Mouse (Mus musculus) stomach, embryonic 16.5 days (tissue): ENCODE data around the gene Obp2b. TPM values are rescaled to one million over a fixed set of nuclear protein-coding genes. Genes with fewer than 3 reads are reported as not detected.
"Not testable (repeated sequence)": the region's sequence is repeated elsewhere in the genome, so short reads cannot be mapped to it uniquely, and the experiment has no call there.

Experiments
- ATAC-seq: fragments of 200-750 bp; cut with Nextera tagmentation; 2 replicates; pipeline ENCODE4 v1.8.0; 2017; ENCODE audit warnings: moderate number of reproducible peaks, moderate TSS enrichment; ENCODE audit not compliant: insufficient read depth, low FRiP score
- H3K27ac ChIP-seq: fragments of 300-500 bp; sonication (generic); 2 replicates; pipeline ENCODE4 v1.5.1; 2014; ENCODE audit warnings: low read length
- H3K27me3 ChIP-seq: fragments of 300-500 bp; sonication (generic); 2 replicates; pipeline ENCODE4 v1.6.1; 2014; ENCODE audit warnings: low read length, control low read depth, mixed read lengths; ENCODE audit not compliant: control insufficient read depth, insufficient read depth
- H3K36me3 ChIP-seq: fragments of 300-500 bp; sonication (generic); 2 replicates; pipeline ENCODE4 v1.6.1; 2014; ENCODE audit warnings: low read length; ENCODE audit not compliant: control insufficient read depth, insufficient read depth
- H3K4me1 ChIP-seq: fragments of 300-500 bp; sonication (generic); 2 replicates; pipeline ENCODE4 v1.6.1; 2014; ENCODE audit warnings: low read length, control low read depth, mixed read lengths; ENCODE audit not compliant: control insufficient read depth, insufficient read depth
- H3K4me2 ChIP-seq: fragments of 300-500 bp; sonication (generic); 2 replicates; pipeline ENCODE4 v1.6.1; 2014; ENCODE audit warnings: low read depth, low read length, mixed read lengths
- H3K4me3 ChIP-seq: fragments of 300-500 bp; sonication (generic); replicated peaks from 2 replicates; pipeline ENCODE4 v1.5.1; 2014; ENCODE audit warnings: mild to moderate bottlenecking, low read length
- H3K9ac ChIP-seq: fragments of 300-500 bp; sonication (generic); 2 replicates; pipeline ENCODE4 v1.6.1; 2014; ENCODE audit warnings: low read length
- H3K9me3 ChIP-seq: fragments of 300-500 bp; sonication (generic); replicated peaks from 2 replicates; pipeline ENCODE4 v1.6.1; 2016; ENCODE audit warnings: low read length, control low read depth; ENCODE audit not compliant: control insufficient read depth
- WGBS: fragments of 180-500 bp; shearing (Covaris S2); extraction: QIAGEN DNeasy Blood & Tissue Kit; methylation state at CpG from one replicate; pipeline ENCODE4 v1.1.7; 2014; 5-methylcytosine and 5-hydroxymethylcytosine counted together
- polyA plus RNA-seq: library from polyadenylated mRNA; unstranded; fragments of >200 nt; fragmentation: Nextera tagmentation; extraction: Ambion mirVana; gene quantifications from 2 replicates; pipeline ENCODE4 v1.2.1, GENCODE M21; 2015

The Obp2b gene
- not detected in 2 replicates for polyA plus RNA-seq

GRCm38 (mm10) chr2:25736709-25737108, at the start of gene Obp2b:
Obp2b (plus strand) TSS chr2:25737009.
- H3K36me3 ChIP-seq, H3K4me3 ChIP-seq, H3K9ac ChIP-seq, H3K27me3 ChIP-seq, H3K4me1 ChIP-seq, H3K4me2 ChIP-seq, ATAC-seq, H3K9me3 ChIP-seq, H3K27ac ChIP-seq: not testable (repeated sequence)
- 63% methylated on average over 3 of the region's 3 CpGs for WGBS

GRCm38 (mm10) chr2:25694605-25695004, 42.2 kb upstream of the Obp2b start:
- no peak overlapping the region for H3K4me3 ChIP-seq
- ATAC-seq, result peak; percentile 53; the same call in 1 of the 2 replicates
- no peak overlapping the region for H3K9ac ChIP-seq
- H3K36me3 ChIP-seq, result no peaks in the 10 kb centered on the region
- H3K27me3 ChIP-seq, result no peaks in the 10 kb centered on the region
- no peaks in the 10 kb centered on the region for H3K4me1 ChIP-seq
- no peak overlapping the region for H3K27ac ChIP-seq
- no peaks in the 10 kb centered on the region for H3K9me3 ChIP-seq
- no peak overlapping the region for H3K4me2 ChIP-seq

GRCm38 (mm10) chr2:25696951-25697350, 39.9 kb upstream of the Obp2b start:
- no peak for ATAC-seq
- no peak overlapping the region for H3K27ac ChIP-seq
- 60% methylated on average over 4 of the region's 4 CpGs for WGBS
- H3K4me3 ChIP-seq, result no peak overlapping the region
- H3K36me3 ChIP-seq, result no peaks in the 10 kb centered on the region
- no peak overlapping the region for H3K9ac ChIP-seq
- H3K9me3 ChIP-seq, result no peaks in the 10 kb centered on the region
- H3K4me2 ChIP-seq, result no peak overlapping the region
- H3K4me1 ChIP-seq, result no peaks in the 10 kb centered on the region
- no peaks in the 10 kb centered on the region for H3K27me3 ChIP-seq

GRCm38 (mm10) chr2:25698696-25699095, 38.1 kb upstream of the Obp2b start:
- no peak for ATAC-seq
- H3K36me3 ChIP-seq, result no peaks in the 10 kb centered on the region
- 86% methylated on average over 2 of the region's 2 CpGs for WGBS
- no peaks in the 10 kb centered on the region for H3K9me3 ChIP-seq
- no peaks in the 10 kb centered on the region for H3K27me3 ChIP-seq
- H3K9ac ChIP-seq, result no peak overlapping the region
- no peaks in the 10 kb centered on the region for H3K4me1 ChIP-seq
- H3K4me3 ChIP-seq, result no peak overlapping the region
- H3K27ac ChIP-seq, result no peak overlapping the region
- no peak overlapping the region for H3K4me2 ChIP-seq

GRCm38 (mm10) chr2:25699743-25700142, 37.1 kb upstream of the Obp2b start, which contains the start of gene Obp2a:
Obp2a (plus strand) TSS chr2:25700043.
- H3K4me3 ChIP-seq, H3K9me3 ChIP-seq, H3K9ac ChIP-seq, H3K4me2 ChIP-seq, H3K27ac ChIP-seq, ATAC-seq, H3K4me1 ChIP-seq, H3K36me3 ChIP-seq, H3K27me3 ChIP-seq: not testable (repeated sequence)
- WGBS, result 60% methylated on average over 3 of the region's 3 CpGs

GRCm38 (mm10) chr2:25701001-25701400, 35.8 kb upstream of the Obp2b start:
- no peak overlapping the region for H3K27ac ChIP-seq
- H3K36me3 ChIP-seq, result no peaks in the 10 kb centered on the region
- H3K4me1 ChIP-seq, result no peaks in the 10 kb centered on the region
- WGBS, result 69% methylated on average over 5 of the region's 5 CpGs
- H3K9me3 ChIP-seq, result no peaks in the 10 kb centered on the region
- H3K4me3 ChIP-seq, result no peak overlapping the region
- H3K9ac ChIP-seq, result no peak overlapping the region
- H3K4me2 ChIP-seq, result no peak overlapping the region
- H3K27me3 ChIP-seq, result no peaks in the 10 kb centered on the region
- ATAC-seq, result no peak

- Histone ChIP-seq H3K27ac (no peak overlapping the region), H3K4me1 (0 out of 2 replicates have a peak, but pooled peaks cover 8% of the 10 kb centered on the region), H3K36me3 (no peaks in the 10 kb centered on the region), H3K9me3 (no peaks in the 10 kb centered on the region), H3K4me2 (no peak overlapping the region), H3K27me3 (no peaks in the 10 kb centered on the region), H3K9ac (no peak overlapping the region), H3K4me3 (no peak overlapping the region)
- no peak for ATAC-seq
- WGBS, result 76% methylated on average over 4 of the region's 4 CpGs
Observed at GRCm38 (mm10) chr2:25703706-25704105, 33.1 kb upstream of the Obp2b start.

GRCm38 (mm10) chr2:25706643-25707481, 29.9 kb upstream of the Obp2b start, which contains the start of gene Bmyc:
Bmyc (plus strand) TSS chr2:25706739.
- under 1% methylated on average over 78 of the region's 78 CpGs for WGBS
- peak; percentile 90 for ATAC-seq
- H3K9ac ChIP-seq, result peak within 1 kb of the TSS; percentile 85
- H3K27ac ChIP-seq, result peak within 1 kb of the TSS; percentile 58
- no peaks in the 10 kb centered on the region for H3K36me3 ChIP-seq
- H3K9me3 ChIP-seq, result no peaks in the 10 kb centered on the region
- H3K27me3 ChIP-seq, result no peaks in the 10 kb centered on the region
- H3K4me1 ChIP-seq, result 0 out of 2 replicates have a peak, but pooled peaks cover 8% of the 10 kb centered on the region
- peak within 1 kb of the TSS; percentile 82 for H3K4me2 ChIP-seq
- H3K4me3 ChIP-seq, result peak within 1 kb of the TSS; percentile 81

GRCm38 (mm10) chr2:25708121-25708520, 28.7 kb upstream of the Obp2b start:
- ATAC-seq, result no peak
- 67% methylated on average over 2 of the region's 2 CpGs for WGBS
- Histone ChIP-seq H3K27ac (no peak overlapping the region), H3K4me1 (0 out of 2 replicates have a peak, but pooled peaks cover 8% of the 10 kb centered on the region), H3K9me3 (no peaks in the 10 kb centered on the region), H3K27me3 (no peaks in the 10 kb centered on the region), H3K36me3 (no peaks in the 10 kb centered on the region), H3K9ac (0 out of 2 replicates have a peak overlapping the region, but pooled peaks have one; percentile 26), H3K4me3 (no peak overlapping the region), H3K4me2 (peak overlapping the region; percentile 31)
